Mouse (Mus musculus) gastrocnemius, postnatal 10 days (tissue): Measurements from ENCODE around the gene C3ar1. TPM values are rescaled to one million over a fixed set of nuclear protein-coding genes. Genes with fewer than 3 reads are reported as not detected.

Experiments
- DNase-seq: peaks from one replicate; pipeline ENCODE4 v3.0.0; 2021; ENCODE audit warnings: mixed read lengths
- total RNA-seq, 2 experiments: library from RNA; stranded (reverse); gene quantifications; 2 replicates each; pipeline ENCODE4 v1.2.3; 2021

C3ar1 gene
- total RNA-seq, 2 experiments from 2014 or later = 1.7 to 2.6 TPM

DNA sequence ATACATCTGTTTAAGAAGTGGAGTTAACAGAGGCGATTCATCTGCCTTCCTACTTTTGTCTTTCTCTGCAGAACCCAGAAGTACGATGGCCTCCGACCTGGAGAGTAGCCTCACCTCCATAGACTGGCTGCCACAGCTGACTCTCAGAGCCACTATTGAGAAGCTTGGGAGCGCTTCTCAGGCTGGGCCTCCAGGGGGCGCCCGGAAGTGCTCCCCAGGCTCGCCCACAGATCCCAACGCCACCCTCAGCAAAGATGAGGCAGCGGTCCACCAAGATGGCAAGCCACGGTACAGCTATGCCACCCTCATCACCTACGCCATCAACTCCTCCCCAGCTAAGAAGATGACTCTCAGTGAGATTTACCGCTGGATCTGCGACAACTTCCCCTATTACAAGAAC lies 27.9 kb downstream of the C3ar1 start:
- peak; percentile 25 for DNase-seq

DNA sequence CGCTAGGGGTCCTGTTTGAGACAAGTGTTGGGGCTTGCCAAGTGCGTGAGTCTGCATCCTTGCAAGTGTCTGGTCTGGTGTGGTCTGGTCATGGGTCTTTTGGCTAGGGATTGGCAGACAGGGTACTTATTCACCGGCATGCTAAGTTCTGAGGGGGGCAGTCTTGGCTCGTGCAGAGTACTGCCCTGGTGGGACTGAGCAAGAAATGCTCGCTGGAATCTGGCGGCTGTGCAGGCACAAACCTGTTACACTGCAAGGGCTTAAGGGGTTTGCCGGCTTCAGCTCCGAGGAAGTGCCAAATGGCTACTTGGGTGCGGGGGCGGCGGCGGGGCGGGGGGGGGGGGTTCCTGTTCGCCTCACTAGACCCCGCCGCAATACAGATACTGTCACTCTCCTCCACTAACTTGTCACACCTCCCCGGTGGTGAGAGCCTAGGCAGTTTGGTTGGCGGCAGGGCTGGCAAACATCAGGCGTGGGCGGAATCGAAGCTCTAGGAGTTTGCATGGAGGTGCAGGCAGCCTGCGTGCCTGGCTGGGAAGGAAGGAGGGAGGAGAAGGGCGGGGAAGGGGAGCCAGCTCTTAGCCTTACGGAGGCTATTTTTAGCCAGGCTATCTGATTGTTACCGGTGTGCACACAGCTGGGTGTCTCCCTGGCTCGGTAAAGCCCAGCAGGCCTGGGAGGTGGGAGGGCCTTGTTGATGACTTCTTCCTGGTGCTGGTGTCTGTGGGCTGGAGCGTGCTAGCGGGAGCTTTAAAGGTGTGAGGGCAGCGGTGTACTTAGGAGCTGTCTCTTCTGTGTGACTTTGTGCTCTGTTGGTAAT lies 29.8 kb downstream of the C3ar1 start:
- peak; percentile 45 for DNase-seq

DNA sequence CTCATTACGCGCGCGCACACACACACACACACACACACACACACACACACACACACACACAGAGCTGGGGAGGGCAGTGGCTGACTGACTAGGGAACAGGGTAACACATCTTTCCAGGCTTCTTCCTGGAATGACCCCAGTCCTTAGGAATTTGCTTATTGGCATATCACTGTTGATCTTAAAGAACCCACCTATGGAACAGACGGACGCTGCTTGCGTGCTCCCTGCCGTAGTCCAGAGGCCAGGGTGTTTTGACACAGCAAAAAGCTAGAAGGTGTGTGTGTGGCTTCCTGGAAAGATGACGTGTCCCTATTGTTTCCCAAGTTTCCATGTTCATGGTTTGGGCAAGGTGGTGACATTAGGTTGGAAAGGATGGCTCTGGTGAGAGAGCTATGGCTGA lies 30.8 kb downstream of the C3ar1 start:
- DNase-seq = no peak

DNA sequence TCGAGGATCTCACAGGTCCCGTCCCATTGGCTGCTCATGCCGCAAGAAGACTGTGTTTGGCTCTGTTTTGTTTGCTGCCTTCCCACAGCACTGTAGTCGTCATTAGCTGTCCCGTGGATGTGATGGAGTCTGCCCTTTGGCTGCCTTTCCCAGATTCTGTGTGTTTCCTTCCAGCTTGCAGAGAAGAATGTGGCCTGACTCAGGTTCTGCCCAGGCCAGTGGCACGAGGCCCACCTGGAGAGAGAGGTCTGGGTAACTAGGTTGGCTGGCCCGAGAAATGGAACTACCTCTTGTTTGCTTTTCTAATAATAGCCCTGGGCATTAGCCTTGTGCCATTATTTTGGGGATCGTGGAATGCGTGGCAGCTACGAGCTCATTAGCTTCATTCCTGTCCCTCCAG lies 31.9 kb downstream of the C3ar1 start:
- DNase-seq = peak; percentile 40

DNA sequence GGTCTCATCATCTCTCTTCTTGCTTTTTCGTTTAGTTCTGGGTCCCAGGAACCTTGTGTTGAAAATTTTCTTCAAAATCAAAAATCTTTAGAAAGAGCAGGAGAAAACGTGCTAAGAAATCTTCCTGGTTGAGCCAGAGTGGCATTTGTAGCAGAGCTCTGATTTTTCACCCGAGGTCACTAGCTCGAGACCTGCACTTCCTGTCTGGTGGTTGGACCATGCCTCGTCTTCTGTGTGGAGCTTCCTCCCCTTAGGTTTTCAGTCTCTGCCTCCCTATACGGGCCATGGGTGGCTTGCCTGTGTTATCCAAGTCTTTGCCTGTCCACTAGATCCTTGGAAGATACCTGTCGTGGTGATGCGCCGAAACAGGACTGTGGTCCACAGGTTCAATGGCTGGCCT lies 34.1 kb downstream of the C3ar1 start:
- DNase-seq = no peak

DNA sequence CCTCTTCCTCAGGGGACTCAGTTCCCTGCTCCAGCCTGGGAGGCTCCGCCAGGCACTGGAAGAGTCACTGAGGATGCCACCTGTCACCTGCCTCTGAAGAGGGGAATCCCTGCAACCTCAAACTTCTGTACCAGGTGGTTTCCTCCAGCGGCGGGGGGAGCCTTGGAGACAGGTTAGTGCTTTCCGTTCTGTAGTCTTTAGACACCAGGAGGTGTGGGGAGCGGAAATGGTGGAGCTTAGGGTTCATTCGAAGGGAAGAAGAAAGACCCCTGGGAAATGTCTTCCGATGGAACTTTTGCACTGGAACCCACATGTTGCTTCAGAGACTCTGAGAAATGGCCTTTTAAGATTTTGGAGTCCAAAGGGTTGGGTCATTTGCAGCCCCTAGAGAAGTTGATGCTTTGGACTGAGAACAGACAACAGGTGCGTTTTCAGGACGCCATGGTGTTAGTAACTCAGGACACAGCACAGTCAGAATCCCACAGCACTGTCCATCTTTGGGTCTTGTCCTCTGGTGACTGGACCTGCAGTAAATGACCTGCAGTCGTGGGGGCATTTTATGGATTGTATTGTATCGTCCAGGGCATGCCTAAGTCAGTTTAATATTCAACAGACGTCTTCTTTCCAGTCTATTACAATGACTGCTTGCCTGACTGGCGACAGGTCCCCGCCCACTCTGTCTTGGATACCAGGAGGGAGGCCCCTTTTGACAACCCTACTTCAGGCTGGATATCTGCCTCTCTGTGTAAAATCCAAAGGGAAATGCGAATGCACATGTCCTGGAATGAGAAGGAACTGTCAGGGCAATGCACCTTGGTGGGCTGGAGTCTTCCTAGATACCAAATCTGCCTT lies 34.9 kb downstream of the C3ar1 start:
- DNase-seq = no peak

DNA sequence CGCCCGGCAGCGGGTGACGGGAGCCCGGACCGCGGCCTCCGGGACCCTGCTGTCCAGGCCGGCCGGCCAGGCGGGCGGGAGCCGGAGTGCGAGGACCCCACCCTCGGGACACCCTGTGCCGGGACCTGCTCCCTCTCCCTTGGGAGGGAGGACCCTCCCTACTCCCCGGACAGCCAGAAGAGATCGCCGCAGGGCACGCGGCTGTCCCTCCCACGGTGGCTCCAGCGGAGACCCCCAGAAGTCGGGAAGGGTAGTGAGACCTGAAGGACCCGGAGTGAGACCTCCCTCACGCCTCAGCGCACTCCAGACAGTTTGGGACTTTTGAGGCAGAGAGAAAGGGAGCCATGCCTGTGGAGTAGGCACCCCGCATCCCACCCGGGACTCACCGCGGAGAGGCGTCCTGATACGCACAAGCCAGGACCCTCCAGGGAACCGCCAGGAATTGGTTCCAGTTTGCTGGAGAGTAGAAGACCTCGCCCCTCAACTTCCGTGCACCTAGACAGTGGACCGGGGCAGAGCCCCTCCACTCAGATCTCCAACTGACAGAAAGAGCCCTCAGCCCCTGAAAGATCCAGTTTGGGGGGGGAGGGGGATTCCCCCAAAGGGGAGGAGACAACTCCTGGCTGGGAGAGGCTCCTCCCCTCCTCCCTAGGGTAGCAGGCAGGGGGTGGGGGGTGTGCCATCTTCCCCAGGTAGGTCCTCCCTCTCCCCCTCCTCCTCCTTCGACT lies 35.7 kb downstream of the C3ar1 start:
- DNase-seq = no peak

DNA sequence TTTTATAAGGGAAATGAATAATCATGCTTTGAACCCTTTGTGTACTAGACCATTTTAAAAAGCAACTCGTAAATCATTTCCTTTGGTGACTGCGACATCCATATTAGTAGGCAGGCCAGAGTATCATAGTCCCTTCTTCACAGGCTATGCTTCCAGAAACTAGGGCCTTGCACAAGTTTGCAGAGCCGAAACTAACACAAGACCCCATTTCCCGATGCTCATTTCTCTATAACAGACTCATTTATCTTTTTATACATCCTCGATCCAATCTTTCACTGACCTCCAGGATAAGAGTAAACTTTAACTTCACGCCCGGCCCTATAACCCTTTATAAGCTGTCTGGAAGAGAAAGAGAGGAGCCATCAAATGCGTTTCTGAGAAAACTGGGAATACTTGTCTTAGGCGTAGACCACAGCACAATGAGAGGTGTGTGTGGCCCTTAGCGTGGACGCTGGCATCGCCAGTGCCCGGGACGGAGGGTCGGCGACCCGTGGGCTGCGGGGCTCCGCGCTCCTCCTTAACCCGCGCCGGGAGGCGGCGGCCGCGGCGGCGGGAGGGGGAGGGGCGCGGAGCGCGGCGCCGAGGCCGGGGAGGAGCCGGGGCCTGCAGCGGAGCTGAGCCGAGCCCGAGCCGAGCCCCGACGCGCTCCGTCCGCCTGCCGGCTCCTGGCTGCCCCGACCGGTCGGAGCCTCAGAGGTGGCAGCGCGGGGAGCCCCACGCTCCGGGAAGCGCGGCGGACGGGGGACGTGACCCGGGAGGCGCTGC lies 36.5 kb downstream of the C3ar1 start, which contains the start of gene Foxj2:
TSS of gene Foxj2 (plus strand) at position 609 of the 765 bp plus-strand sequence.
- DNase-seq = peak; percentile 83

DNA sequence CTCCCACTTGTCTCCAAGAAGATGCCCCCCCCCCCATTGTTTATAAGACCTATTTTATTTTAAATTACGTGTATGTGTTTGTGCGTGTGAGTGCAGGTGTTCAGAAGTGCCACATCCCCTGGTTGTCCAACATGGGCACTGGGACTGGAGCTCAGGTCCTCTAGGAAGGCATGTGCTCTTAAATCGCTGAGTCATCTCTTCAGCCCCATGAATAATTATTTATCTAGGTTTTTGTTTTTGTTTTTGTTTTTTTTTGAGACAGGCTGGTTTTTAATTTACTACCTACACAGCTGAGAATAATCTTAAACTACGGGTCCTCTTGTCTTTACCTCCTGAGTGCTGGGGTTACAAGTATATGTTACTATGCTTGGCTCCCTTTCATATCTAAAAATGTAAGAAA lies 42.3 kb downstream of the C3ar1 start:
- no peak for DNase-seq

DNA sequence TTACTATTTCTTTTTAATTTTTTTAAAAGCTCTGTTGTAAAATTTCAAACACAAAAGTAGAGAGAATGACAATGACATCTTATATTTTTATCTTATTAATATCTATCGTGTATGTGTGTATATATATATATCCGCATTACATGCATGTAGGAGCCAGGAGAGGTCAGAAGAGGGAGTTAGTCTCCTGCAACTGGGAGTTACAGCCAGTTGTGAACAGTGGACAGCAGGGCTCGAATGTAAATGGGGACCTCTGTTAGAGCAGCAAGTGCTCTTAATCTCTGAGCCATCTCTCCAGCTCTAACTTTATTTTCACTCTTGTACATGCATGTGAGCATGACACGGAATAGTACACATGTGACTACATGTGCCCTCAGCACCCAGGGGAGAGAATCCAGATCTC lies 43.2 kb downstream of the C3ar1 start:
- DNase-seq = no peak

DNA sequence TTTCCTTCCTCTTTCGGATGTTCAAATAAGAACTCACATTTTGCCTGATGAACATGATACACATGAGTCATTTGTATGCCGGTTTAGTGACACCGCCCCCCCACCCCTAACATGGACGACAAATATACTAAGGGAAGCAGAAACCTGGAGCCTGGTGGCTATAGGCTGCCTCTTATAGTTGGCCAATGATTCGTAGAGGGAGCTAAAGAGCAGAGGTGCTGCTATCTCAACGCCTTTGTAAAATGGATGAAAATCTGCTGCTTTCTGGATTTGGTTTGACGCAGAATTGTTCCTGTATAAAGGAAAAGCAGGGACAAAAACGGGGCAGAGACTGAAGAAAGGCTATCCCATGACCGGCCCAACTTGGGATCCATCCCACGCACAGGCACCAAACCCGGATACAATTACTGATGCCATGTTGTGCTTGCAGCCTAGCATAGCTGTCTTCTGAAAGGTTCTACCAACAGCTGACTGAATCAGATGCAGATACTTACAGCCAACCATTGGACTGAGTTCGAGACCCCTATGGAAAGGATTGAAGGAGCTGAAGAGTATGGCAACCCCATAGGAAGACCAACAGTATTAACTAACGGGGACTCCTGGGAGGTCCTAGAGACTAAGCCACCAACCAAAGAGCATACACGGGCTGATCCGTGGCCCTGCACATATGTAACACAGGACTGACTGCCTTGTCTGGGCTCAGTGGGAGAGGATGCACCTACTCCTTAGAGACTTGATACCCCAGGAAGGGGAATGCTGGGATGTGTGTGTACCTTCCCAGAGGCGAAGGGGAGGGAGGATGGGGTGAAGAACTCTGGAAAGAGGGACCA lies 44.0 kb downstream of the C3ar1 start:
- no peak for DNase-seq

DNA sequence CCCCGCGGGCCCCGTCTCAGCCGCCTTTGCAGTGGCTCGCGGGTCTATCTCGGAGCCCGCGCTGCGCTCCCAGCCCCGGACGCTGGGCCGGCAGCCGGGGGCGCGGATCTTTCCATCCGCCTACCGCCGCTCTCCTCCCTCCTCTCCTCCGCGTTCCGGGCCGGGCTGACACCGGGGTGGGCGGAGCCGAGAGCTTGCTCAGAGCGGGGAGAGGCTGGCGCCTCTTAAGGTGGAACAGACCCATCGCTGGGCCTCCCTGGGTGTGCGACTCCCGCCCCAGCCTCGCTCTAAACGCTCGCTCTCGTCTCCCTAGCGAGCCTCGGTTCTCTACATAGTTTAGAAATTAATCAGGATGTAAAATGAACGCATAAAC lies 44.7 kb downstream of the C3ar1 start:
- DNase-seq = peak; percentile 93

DNA sequence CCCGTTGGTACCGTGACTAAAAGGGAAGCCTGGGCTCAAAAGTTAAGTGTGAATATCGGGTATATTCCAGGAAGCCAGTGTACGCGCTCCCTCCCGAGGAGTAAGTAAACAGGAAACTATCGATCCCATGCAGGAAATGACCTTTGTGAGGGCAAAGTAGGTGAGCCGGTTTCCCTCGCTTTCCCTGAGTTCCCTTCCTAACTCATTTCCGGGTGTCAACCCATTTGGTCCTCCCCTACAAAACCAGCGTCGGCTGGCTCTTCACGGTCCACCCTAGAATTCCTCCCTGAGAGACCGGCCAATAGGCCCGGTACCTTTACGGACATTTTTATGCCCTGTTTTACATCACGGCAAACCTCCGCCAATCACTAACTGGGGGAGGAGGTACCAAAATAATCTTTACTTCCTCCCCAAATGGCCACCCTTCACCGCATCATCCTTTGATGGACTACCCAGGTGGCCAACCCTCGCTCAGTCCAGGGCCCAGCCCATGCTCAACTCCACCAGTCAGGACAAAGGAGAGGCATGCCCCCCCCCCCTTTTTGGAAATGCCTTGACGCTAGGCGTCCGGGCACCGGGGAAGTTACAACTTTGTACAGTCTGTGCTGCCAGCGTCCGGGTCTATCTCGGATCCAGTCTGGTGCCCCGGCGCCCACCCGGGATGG lies 45.2 kb downstream of the C3ar1 start:
- DNase-seq = peak; percentile 93

DNA sequence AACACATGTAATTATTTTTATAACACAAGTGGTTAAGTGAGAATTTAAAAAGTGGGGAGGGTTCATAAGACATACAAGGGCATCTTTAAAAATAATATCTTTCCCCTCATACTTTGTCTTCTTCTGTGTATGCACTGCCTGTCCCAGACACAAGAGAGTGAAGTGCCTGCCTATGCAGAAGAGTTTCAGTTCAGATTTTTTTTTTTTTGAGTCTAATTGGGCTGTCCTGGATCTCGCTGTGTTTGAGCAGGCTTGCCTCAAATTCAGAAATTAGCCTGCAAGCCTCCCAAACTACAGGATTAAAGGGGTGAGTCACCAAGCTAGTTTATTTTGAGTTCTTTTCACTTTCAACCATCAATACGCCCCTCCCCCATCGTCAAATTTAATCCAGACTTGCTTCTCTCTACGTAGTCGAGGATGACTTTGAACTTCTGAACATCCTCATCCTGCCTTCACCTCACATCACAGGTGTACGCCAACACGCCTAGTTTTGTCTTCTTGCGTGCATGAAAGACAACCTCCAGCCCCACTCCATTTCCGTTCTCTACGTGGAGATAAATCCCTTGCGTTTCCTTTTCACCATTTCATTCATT lies 45.8 kb downstream of the C3ar1 start:
- DNase-seq = no peak

DNA sequence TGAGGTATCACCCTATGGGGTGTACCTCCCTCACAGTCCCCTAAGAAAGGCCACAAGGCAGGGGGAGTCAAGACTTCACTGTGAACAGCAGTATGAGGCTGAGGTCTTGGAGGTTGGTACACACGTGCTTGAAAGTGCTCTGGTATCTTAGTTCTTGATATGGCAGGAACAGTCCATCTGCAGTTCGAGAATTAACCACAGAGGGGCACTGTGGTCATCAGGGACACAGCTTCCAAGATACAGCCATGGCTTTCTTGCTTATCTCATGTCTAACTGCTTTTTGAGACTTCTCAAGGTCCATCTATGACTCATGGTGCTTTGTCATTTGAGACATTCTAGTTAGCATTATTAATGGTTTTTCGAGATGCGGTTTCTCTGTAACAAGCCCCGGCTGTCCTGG lies 51.5 kb downstream of the C3ar1 start:
- peak; percentile 79 for DNase-seq

DNA sequence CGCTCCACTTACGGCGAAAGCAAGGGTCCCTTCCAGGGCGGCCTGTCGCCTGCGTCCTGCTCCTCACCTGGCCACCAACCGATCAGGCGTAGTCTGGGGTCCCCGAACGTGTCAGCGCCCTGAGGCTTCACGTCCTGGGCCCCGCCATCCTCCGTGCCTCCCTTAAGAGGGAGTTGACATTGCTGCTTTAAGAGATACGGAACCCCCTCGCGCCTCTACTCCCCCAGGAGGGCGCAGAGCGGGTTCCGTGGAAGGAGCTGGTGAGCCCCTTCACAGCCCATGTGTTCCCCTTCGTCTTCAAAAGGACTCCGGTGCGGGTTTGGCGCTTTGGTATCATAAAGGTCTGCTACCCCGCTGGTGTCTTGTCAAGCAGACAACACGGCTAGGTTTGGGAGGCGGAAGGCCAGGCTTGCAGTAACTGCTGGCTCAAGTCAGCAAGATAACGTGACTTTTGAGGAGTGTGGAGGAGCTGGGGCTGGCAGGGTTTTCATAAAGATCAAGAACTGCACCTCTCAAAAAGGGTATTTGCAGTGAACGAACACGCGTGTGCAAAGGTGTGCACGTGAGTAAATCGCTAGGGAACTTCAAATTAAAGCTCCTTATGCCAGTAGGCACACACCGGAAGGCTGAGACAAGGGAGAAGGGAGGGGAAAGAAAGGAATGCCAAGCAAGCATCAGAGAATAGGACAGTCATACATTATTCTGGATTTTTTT lies 54.0 kb downstream of the C3ar1 start:
- no peak for DNase-seq

DNA sequence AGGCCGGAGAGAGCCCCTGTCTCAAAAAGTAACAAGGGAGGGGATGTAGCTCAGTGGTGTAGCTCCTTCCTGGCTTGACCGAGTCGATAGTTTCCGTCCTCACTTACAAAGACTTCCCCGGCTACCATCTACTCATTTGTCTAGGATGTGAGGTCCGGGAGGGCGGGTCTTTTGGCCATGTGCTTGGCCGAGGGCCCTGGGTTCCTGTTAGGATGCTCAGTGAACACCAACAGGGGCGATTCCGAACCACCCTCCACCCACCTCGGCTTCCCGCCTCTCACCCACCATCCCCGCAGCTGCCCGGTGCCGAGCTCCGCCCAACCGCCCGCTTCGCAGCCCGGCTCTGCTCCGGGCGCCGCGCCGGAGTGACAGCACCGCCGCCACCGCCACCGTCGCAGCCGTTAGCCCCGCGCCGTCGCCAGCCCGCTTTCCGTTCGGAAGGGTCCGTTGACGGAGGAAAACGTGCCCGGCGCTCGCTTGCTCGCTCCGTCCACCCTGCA lies 54.6 kb downstream of the C3ar1 start, which contains the start of gene Slc2a3:
TSS of gene Slc2a3 (minus strand) at position 340 of the 500 bp plus-strand sequence.
- DNase-seq = peak; percentile 58

DNA sequence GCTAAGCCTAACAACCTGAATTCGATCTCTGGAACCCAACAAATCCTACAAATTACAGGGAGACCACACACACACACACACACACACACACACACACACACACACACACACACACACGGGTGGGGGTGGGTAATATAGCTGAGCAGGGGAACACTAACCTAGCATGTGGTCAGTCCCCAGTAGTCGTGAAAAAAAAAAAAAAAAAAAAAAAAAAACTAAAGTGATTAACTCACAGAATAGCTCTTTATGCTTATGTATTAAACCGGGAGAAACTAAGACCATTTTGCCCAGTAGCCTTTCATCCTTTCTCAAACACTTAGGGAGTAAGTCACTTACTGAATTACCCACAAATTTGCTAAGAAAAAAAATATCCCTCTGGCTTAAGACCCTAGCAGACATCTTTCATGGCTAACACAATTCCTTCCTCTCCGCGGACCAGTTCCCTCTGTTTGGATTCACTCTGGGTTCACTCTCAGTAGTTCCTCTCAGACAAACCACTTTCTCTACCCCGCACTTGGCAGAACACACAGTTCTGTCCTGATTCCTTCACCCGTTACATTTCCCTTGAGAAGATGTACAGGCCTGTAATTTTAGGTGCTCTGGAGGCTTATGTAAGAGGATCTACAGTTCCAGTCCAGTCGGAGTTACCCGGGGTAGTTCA lies 55.2 kb downstream of the C3ar1 start:
- no peak for DNase-seq
